Mouse (Mus musculus): ENCODE results near the gene Brinp3.

DNA sequence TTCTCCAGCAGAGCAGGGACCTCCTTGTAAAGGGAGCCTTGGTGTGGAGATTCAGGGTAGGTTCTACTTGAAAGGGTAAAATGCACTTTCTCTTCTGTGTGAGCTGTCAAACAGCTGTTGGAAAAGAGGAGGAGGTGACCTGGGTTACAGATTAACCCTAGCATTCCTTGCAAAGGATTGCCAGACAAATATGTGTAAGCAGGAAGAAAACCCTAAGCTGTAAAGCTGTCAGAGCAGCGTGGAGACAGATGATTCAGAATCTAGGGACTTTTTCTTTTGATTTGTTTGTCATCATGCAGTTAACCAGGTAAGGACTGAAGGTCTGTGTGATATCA lies 4.2 kb downstream of the Brinp3 start:
- no peak for TF ChIP-seq GATA1 (IDR thresholded peaks at IDR 0.05; ENCODE audit: borderline replicate concordance, low read length)
- TF ChIP-seq FLI1 (IDR thresholded peaks at IDR 0.05; ENCODE audit: low read length): no peak

Data from megakaryocyte, embryonic 14.5 days (primary cell).